Mouse (Mus musculus): Measurements from ENCODE around the gene Pih1d3. TPM values are rescaled to one million over a fixed set of nuclear protein-coding genes. Genes with fewer than 3 reads are reported as not detected.

Gene Pih1d3
- not detected in 2 replicates for polyA plus RNA-seq (2015; fragmentation: Nextera tagmentation; extraction: Ambion mirVana)

GRCm38 (mm10) chr1:31222564-31222963 is at the start of gene Pih1d3, which contains the start of gene 4931428L18Rik:
TSS of gene Pih1d3 (plus strand) at chr1:31222838.
TSS of gene 4931428L18Rik (minus strand) at chr1:31222684.
- H3K9me3 ChIP-seq (ENCODE audit: control insufficient read depth) = no peaks in the 10 kb centered on the region
- no peak for ATAC-seq

GRCm38 (mm10) chr1:31175401-31175800 is 47.2 kb upstream of the Pih1d3 start:
- no peak overlapping the region for H3K9ac ChIP-seq (ENCODE audit: low read depth, low read length)
- no peaks in the 10 kb centered on the region for H3K27me3 ChIP-seq (replicated peaks; ENCODE audit: control insufficient read depth, insufficient read depth, low read length)
- H3K36me3 ChIP-seq (ENCODE audit: control insufficient read depth, insufficient read depth) = no peaks in the 10 kb centered on the region
- no peak overlapping the region for H3K4me3 ChIP-seq (ENCODE audit: low read depth, low read length)
- H3K27ac ChIP-seq (ENCODE audit: low read depth, low read length) = no peak overlapping the region
- no peaks in the 10 kb centered on the region for H3K4me1 ChIP-seq (replicated peaks; ENCODE audit: control insufficient read depth, insufficient read depth, low read length)
- 70% methylated on average over 3 of the region's 3 CpGs for WGBS
- H3K9me3 ChIP-seq (ENCODE audit: control insufficient read depth) = no peaks in the 10 kb centered on the region
- H3K4me2 ChIP-seq (replicated peaks; ENCODE audit: low read depth) = no peak overlapping the region
- no peak for TF ChIP-seq CTCF (IDR thresholded peaks at IDR 0.05; ENCODE audit: low read depth)
- no peak for ATAC-seq

More at GRCm38 (mm10) chr1:31222564-31222963, at the start of gene Pih1d3, which contains the start of gene 4931428L18Rik:
- Histone ChIP-seq H3K4me2 (replicated peaks; ENCODE audit: low read depth) (no peak within 1 kb of the TSS), H3K36me3 (ENCODE audit: control insufficient read depth, insufficient read depth) (no peaks in the 10 kb centered on the region), H3K4me1 (replicated peaks; ENCODE audit: control insufficient read depth, insufficient read depth, low read length) (no peaks in the 10 kb centered on the region), H3K9ac (ENCODE audit: low read depth, low read length) (no peak within 1 kb of the TSS), H3K27ac (ENCODE audit: low read depth, low read length) (no peak within 1 kb of the TSS), H3K27me3 (replicated peaks; ENCODE audit: control insufficient read depth, insufficient read depth, low read length) (no peaks in the 10 kb centered on the region), H3K4me3 (ENCODE audit: low read depth, low read length) (no peak within 1 kb of the TSS)
- WGBS = 84% methylated on average over 7 of the region's 7 CpGs
- no peak for TF ChIP-seq CTCF (IDR thresholded peaks at IDR 0.05; ENCODE audit: low read depth)

GRCm38 (mm10) chr1:31176101-31176500 is 46.5 kb upstream of the Pih1d3 start, which contains the start of gene Lgsn:
TSS of gene Lgsn (plus strand) at chr1:31176401.
- Histone ChIP-seq H3K36me3 (ENCODE audit: control insufficient read depth, insufficient read depth) (no peaks in the 10 kb centered on the region), H3K4me3 (ENCODE audit: low read depth, low read length) (no peak within 1 kb of the TSS), H3K4me2 (replicated peaks; ENCODE audit: low read depth) (no peak within 1 kb of the TSS), H3K27ac (ENCODE audit: low read depth, low read length) (no peak within 1 kb of the TSS), H3K9ac (ENCODE audit: low read depth, low read length) (no peak within 1 kb of the TSS), H3K9me3 (ENCODE audit: control insufficient read depth) (no peaks in the 10 kb centered on the region), H3K4me1 (replicated peaks; ENCODE audit: control insufficient read depth, insufficient read depth, low read length) (no peaks in the 10 kb centered on the region), H3K27me3 (replicated peaks; ENCODE audit: control insufficient read depth, insufficient read depth, low read length) (no peaks in the 10 kb centered on the region)
- TF ChIP-seq CTCF (IDR thresholded peaks at IDR 0.05; ENCODE audit: low read depth) = no peak
- no peak for ATAC-seq
- 82% methylated on average over 5 of the region's 5 CpGs for WGBS

- Histone ChIP-seq H3K36me3 (ENCODE audit: control insufficient read depth, insufficient read depth) (no peaks in the 10 kb centered on the region), H3K9ac (ENCODE audit: low read depth, low read length) (no peak overlapping the region), H3K4me1 (replicated peaks; ENCODE audit: control insufficient read depth, insufficient read depth, low read length) (no peaks in the 10 kb centered on the region), H3K27me3 (replicated peaks; ENCODE audit: control insufficient read depth, insufficient read depth, low read length) (no peaks in the 10 kb centered on the region), H3K4me2 (replicated peaks; ENCODE audit: low read depth) (no peak overlapping the region), H3K9me3 (ENCODE audit: control insufficient read depth) (no peaks in the 10 kb centered on the region), H3K27ac (ENCODE audit: low read depth, low read length) (no peak overlapping the region), H3K4me3 (ENCODE audit: low read depth, low read length) (no peak overlapping the region)
- WGBS = 64% methylated on average over 1 of the region's 1 CpGs
- ATAC-seq = no peak
- TF ChIP-seq CTCF (IDR thresholded peaks at IDR 0.05; ENCODE audit: low read depth) = no peak
These were observed 44.4 kb upstream of the Pih1d3 start for GRCm38 (mm10) chr1:31178264-31178663.

- no peak for TF ChIP-seq CTCF (IDR thresholded peaks at IDR 0.05; ENCODE audit: low read depth)
- H3K4me1 ChIP-seq (replicated peaks; ENCODE audit: control insufficient read depth, insufficient read depth, low read length) = no peaks in the 10 kb centered on the region
- no peak for ATAC-seq
- no peak overlapping the region for H3K27ac ChIP-seq (ENCODE audit: low read depth, low read length)
- whole genome bisulfite sequencing = 79% methylated on average over 10 of the region's 10 CpGs
- H3K4me3 ChIP-seq (ENCODE audit: low read depth, low read length) = no peak overlapping the region
- no peaks in the 10 kb centered on the region for H3K27me3 ChIP-seq (replicated peaks; ENCODE audit: control insufficient read depth, insufficient read depth, low read length)
- H3K9me3 ChIP-seq (ENCODE audit: control insufficient read depth) = no peaks in the 10 kb centered on the region
- no peak overlapping the region for H3K9ac ChIP-seq (ENCODE audit: low read depth, low read length)
- H3K36me3 ChIP-seq (ENCODE audit: control insufficient read depth, insufficient read depth) = no peaks in the 10 kb centered on the region
- H3K4me2 ChIP-seq (replicated peaks; ENCODE audit: low read depth) = no peak overlapping the region
These were observed 32.3 kb upstream of the Pih1d3 start for GRCm38 (mm10) chr1:31190237-31190866.

GRCm38 (mm10) chr1:31195633-31196032 is 27.0 kb upstream of the Pih1d3 start:
- TF ChIP-seq CTCF (IDR thresholded peaks at IDR 0.05; ENCODE audit: low read depth) = no peak
- 74% methylated on average over 1 of the region's 1 CpGs for WGBS

More at GRCm38 (mm10) chr1:31195633-31196032, 27.0 kb upstream of the Pih1d3 start:
- H3K4me1 ChIP-seq (replicated peaks; ENCODE audit: control insufficient read depth, insufficient read depth, low read length) = no peaks in the 10 kb centered on the region
- no peak overlapping the region for H3K4me3 ChIP-seq (ENCODE audit: low read depth, low read length)
- H3K4me2 ChIP-seq (replicated peaks; ENCODE audit: low read depth) = no peak overlapping the region
- no peaks in the 10 kb centered on the region for H3K27me3 ChIP-seq (replicated peaks; ENCODE audit: control insufficient read depth, insufficient read depth, low read length)
- no peak overlapping the region for H3K9ac ChIP-seq (ENCODE audit: low read depth, low read length)
- no peak for ATAC-seq
- no peaks in the 10 kb centered on the region for H3K36me3 ChIP-seq (ENCODE audit: control insufficient read depth, insufficient read depth)
- H3K27ac ChIP-seq (ENCODE audit: low read depth, low read length) = no peak overlapping the region
- H3K9me3 ChIP-seq (ENCODE audit: control insufficient read depth) = no peaks in the 10 kb centered on the region

All from intestine, postnatal 0 days (tissue).